Mouse (Mus musculus) ES-Bruce4 (cell line): Measurements from ENCODE around the gene Gm10354.
"Not testable (repeated sequence)": the region's sequence is repeated elsewhere in the genome, so short reads cannot be mapped to it uniquely, and the experiment has no call there.

ENCODE experiments used
- CTCF ChIP-seq: IDR thresholded peaks from one replicate; pipeline ENCODE4 v1.8.1; 2011; ENCODE audit warnings: low read depth, low read length
- EP300 ChIP-seq: IDR thresholded peaks from 2 replicates; pipeline ENCODE4 v1.6.1; 2011; ENCODE audit warnings: low read depth, low read length; ENCODE audit not compliant: insufficient read depth

DNA sequence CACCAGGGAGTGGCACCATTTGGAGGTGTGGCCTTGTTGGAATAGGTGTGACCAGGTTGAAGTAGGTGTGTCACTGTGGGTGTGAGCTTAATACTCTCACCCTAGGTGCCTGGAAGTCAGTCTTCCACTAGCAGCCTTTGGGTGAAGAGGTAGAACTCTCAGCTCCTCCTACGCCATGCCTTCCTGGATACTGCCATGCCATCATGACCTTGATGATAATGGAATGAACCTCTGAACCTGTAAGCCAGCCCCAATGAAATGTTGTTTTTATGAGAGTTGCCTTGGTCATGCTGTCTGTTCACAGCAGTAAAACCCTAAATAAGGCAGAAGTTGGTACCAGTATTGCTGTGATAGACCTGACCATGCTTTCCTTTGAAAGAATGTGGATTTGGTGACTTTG is 37.7 kb downstream of the Gm10354 start:
- TF ChIP-seq CTCF, EP300: not testable (repeated sequence)
